9 mouse cellular contexts compared by ENCODE assay signal in genomic region chr11:80614418-80614817, GRCm38 (mm10).
DNase-seq lines count a peak whose midpoint lies in the region; ATAC-seq and TF ChIP-seq lines count a peak whose summit lies in the region.
"Had no signal": no experiment of that assay in that cellular context is flagged by ENCODE, and none has a peak within 500 bp of the region (broad histone marks: within the 10 kb centered on the region; RNA-seq: fewer than 3 reads in every experiment).

No protein-coding gene starts in this region.

- peaks cover 12% of the 10 kb centered on the region for H3K4me1 ChIP-seq in forebrain, embryonic 15.5 days
- H3K4me1 ChIP-seq in forebrain, embryonic 12.5 days, result peaks cover 11% of the 10 kb centered on the region
- H3K4me1 ChIP-seq in liver, postnatal 0 days (ENCODE audit: insufficient read depth), result no peaks in the 10 kb centered on the region

- no peak overlapping the region for H3K4me2 ChIP-seq in forebrain, embryonic 15.5 days (replicated peaks)
- H3K4me2 ChIP-seq in forebrain, embryonic 12.5 days, result no peak overlapping the region
- no peak overlapping the region for H3K4me2 ChIP-seq in liver, postnatal 0 days (ENCODE audit: low read depth, low read length)

- no peaks in the 10 kb centered on the region for H3K36me3 ChIP-seq in forebrain, embryonic 15.5 days
- H3K36me3 ChIP-seq in forebrain, embryonic 12.5 days (replicated peaks), result no peaks in the 10 kb centered on the region
- H3K36me3 ChIP-seq in liver, postnatal 0 days (replicated peaks; ENCODE audit: insufficient read depth, low read length), result no peaks in the 10 kb centered on the region

- 28% methylated on average over 5 of the region's 5 CpGs for WGBS in forebrain, embryonic 15.5 days
- 35% methylated on average over 5 of the region's 5 CpGs for WGBS in forebrain, embryonic 12.5 days
- WGBS in liver, postnatal 0 days (ENCODE audit: insufficient replicate concordance), result 34% methylated on average over 5 of the region's 5 CpGs

- H3K27ac ChIP-seq in forebrain, embryonic 15.5 days (replicated peaks), result peak overlapping the region; percentile 24; the same call in 1 of the 2 replicates
- H3K27ac ChIP-seq in forebrain, embryonic 12.5 days, result no peak overlapping the region
- no peak overlapping the region for H3K27ac ChIP-seq in liver, postnatal 0 days (ENCODE audit: low read depth)
- H3K27ac ChIP-seq: macrophage had no signal

- no peak overlapping the region for H3K9ac ChIP-seq in forebrain, embryonic 15.5 days (replicated peaks)
- no peak overlapping the region for H3K9ac ChIP-seq in forebrain, embryonic 12.5 days
- no peak overlapping the region for H3K9ac ChIP-seq in liver, postnatal 0 days (replicated peaks)

- ATAC-seq in forebrain, embryonic 15.5 days (replicated peaks), result no peak
- ATAC-seq in forebrain, embryonic 12.5 days (ENCODE audit: low FRiP score), result no peak
- no peak for ATAC-seq in liver, postnatal 0 days
- ATAC-seq in megakaryocyte, adult 5-6 weeks (ENCODE audit: poor library complexity, severe bottlenecking), result no peak

- TF ChIP-seq EP300 in liver, postnatal 0 days (IDR thresholded peaks at IDR 0.05; ENCODE audit: low read depth), result no peak

- H3K9me3 ChIP-seq in forebrain, embryonic 15.5 days, result no peaks in the 10 kb centered on the region
- H3K9me3 ChIP-seq in forebrain, embryonic 12.5 days, result no peaks in the 10 kb centered on the region
- H3K9me3 ChIP-seq in liver, postnatal 0 days (ENCODE audit: low read length), result no peaks in the 10 kb centered on the region

- peak; percentile 65 for TF ChIP-seq CTCF in liver, postnatal 0 days (IDR thresholded peaks at IDR 0.05; ENCODE audit: low read depth)

- peak; percentile 73 for DNase-seq in A20 (ENCODE audit: low read depth, low spot score)
- DNase-seq in c-Kit-positive CD71-negative TER-119-negative erythroid progenitor cells, embryonic 14.5 days (ENCODE audit: low read depth), result peak; percentile 53
- DNase-seq in forelimb bud, embryonic 11.5 days (ENCODE audit: low read depth, low spot score), result peak; percentile 12
- DNase-seq in liver, postnatal 0 days, result peak; percentile 40
- DNase-seq in right cerebral cortex, postnatal 10 days (ENCODE audit: low spot score in 2 of 2), result peak; percentile 75 to 80

- H3K4me3 ChIP-seq in forebrain, embryonic 15.5 days, result no peak overlapping the region
- no peak overlapping the region for H3K4me3 ChIP-seq in forebrain, embryonic 12.5 days (replicated peaks)
- no peak overlapping the region for H3K4me3 ChIP-seq in liver, postnatal 0 days (ENCODE audit: low read depth, low read length)

- peaks cover 7% of the 10 kb centered on the region; the same call in 1 of the 2 replicates for H3K27me3 ChIP-seq in forebrain, embryonic 15.5 days
- peaks cover 39% of the 10 kb centered on the region for H3K27me3 ChIP-seq in forebrain, embryonic 12.5 days
- no peaks in the 10 kb centered on the region for H3K27me3 ChIP-seq in liver, postnatal 0 days (ENCODE audit: insufficient read depth, low read length)

Comparison
In these comparisons a context has a peak if more than half of its experiments do, and no peak if none do; other contexts are left out.
1. DNase-seq: peak in every context shown above with its lines; median percentile 78 in right cerebral cortex, postnatal 10 days; 73 in A20; 53 in c-Kit-positive CD71-negative TER-119-negative erythroid progenitor cells, embryonic 14.5 days; 40 in liver, postnatal 0 days; 12 in forelimb bud, embryonic 11.5 days.